Mouse (Mus musculus) E14TG2a.4 (cell line): ENCODE measurements at regions not wholly inside any gene's neighbourhood (a gene's known extent, or its start where the extent isn't known, plus 50 kb on each side); places are given as distances from the start of the nearest gene placed in this dataset.

Source experiments
- H3K27me3 ChIP-seq: 2 replicates; pipeline ENCODE4 v1.6.1; 2014; ENCODE audit warnings: low read length, control low read depth; ENCODE audit not compliant: insufficient read depth
- H3K36me3 ChIP-seq: 2 replicates; pipeline ENCODE4 v1.6.1; 2014; ENCODE audit warnings: low read length, control low read depth; ENCODE audit not compliant: insufficient read depth
- H3K4me1 ChIP-seq: replicated peaks from 2 replicates; pipeline ENCODE4 v1.6.1; 2014; ENCODE audit warnings: low read depth, low read length, control low read depth
- H3K4me3 ChIP-seq: replicated peaks from 2 replicates; pipeline ENCODE4 v1.5.1; 2014; ENCODE audit warnings: mild to moderate bottlenecking, low read length
- H3K9me3 ChIP-seq: 2 replicates; pipeline ENCODE4 v1.6.1; 2014; ENCODE audit warnings: low read length, control low read depth
- CTCF ChIP-seq: conservative IDR thresholded peaks from 2 replicates; pipeline ENCODE4 v1.5.1; 2014; ENCODE audit warnings: low read length
- NANOG ChIP-seq: IDR thresholded peaks from 2 replicates; pipeline ENCODE4 v1.6.1; 2014; ENCODE audit warnings: borderline replicate concordance, low read length, mixed read lengths
- POU5F1 ChIP-seq: IDR thresholded peaks from 2 replicates; pipeline ENCODE4 v1.6.1; 2014; ENCODE audit warnings: low read length, borderline replicate concordance

DNA sequence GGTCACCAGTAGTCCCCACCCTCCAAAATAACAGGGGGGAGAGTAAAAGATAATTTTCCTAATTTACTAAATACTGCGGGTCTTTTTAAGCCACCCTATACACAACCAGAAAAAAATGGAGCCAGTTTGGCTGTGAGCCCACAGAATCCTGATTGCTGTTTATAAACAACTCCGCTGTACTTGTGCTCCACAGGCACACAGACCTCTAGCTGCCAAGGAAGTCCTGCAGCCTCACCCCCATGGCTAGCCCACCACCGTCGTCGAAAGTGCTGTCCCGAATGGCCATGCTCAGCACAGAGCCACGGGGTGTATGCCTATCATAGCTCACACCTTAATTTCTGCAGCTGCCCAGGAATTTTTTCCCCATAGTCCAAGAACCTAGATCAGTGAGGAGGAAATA lies 124.3 kb upstream of the Noct start:
- TF ChIP-seq CTCF (no peak), NANOG (no peak), POU5F1 (no peak)
- Histone ChIP-seq H3K4me3 (no peak overlapping the region), H3K9me3 (peaks cover 25% of the 10 kb centered on the region)

DNA sequence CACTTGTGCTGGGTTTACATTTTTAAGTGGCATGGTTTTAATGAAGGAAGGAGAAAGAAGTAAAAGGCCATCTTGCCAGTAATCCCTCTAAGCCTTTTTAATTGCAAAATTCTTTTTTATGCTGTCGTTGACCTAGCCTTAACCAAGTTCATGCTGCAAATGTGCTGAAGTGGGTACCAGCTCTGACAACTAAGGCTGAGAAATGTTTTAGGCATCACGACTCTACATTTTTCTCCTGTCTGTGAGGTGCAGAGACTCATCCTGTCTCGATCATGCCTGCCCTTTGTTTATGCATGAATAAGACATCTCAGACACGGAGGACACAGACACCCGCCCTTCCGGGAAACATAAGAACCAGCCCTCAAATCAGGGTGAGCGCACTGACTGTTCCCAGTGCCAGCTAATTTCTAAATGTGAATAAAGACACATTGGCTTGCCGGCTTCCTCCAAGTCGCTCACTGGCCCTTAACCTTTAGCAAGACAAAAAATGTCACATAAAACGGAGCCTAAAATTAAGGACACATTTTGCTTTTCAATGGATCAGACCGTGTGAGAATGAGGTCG lies 115.5 kb upstream of the Noct start:
- TF ChIP-seq NANOG (no peak), POU5F1 (no peak), CTCF (no peak)
- H3K27me3 ChIP-seq: no peaks in the 10 kb centered on the region
- H3K9me3 ChIP-seq: peaks cover 17% of the 10 kb centered on the region
- H3K4me1 ChIP-seq: no peaks in the 10 kb centered on the region
- no peak overlapping the region for H3K4me3 ChIP-seq
- no peaks in the 10 kb centered on the region for H3K36me3 ChIP-seq

More for the DNA sequence above, 124.3 kb upstream of the Noct start:
- H3K27me3 ChIP-seq: no peaks in the 10 kb centered on the region
- no peaks in the 10 kb centered on the region for H3K36me3 ChIP-seq
- H3K4me1 ChIP-seq: no peaks in the 10 kb centered on the region

DNA sequence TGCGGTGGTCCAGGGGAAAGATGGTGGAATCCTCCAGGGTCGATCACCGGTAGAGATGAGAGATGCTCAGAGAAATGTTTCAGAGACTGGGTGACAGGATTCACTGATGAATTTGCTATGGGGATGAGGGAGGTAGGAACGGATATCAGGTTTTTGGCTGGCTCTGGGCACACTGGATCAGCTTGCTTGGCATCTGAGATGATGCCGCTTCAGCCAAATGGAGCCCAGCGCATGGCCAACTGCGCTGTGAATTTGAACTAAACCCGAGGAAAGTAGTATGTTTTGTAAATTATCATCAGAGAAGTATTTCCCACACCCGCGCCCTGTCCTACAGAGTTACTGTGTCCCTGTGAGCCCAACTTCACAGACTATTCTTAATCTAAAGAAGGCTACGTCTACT lies 113.0 kb upstream of the Noct start:
- TF ChIP-seq NANOG: no peak
- TF ChIP-seq POU5F1: no peak
- no peak for TF ChIP-seq CTCF
- no peaks in the 10 kb centered on the region for H3K36me3 ChIP-seq
- H3K27me3 ChIP-seq: no peaks in the 10 kb centered on the region
- peaks cover 8% of the 10 kb centered on the region for H3K4me1 ChIP-seq
- H3K9me3 ChIP-seq: peaks cover 5% of the 10 kb centered on the region; the same call in 1 of the 2 replicates
- H3K4me3 ChIP-seq: no peak overlapping the region

DNA sequence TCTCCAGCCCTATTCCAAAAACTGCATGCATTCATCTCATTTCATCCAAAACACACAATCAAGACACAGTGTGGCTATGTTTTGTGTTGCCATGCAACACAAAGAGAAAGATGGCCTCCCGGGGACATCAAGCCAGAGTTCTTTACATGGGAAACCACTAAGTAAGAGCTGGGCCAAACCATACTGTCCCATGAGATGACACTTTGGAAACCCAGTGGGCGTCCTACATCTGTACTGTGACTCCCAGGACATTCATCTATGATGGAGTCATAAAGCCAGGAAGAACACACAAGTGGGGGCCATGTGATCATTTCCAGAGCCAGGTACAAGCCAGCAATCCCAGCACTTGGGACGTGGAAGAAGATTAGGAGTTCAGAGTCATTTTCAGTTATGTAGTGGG lies 111.9 kb upstream of the Noct start:
- H3K27me3 ChIP-seq: no peaks in the 10 kb centered on the region
- TF ChIP-seq CTCF: no peak
- no peak for TF ChIP-seq POU5F1
- TF ChIP-seq NANOG: no peak
- H3K9me3 ChIP-seq: no peaks in the 10 kb centered on the region
- H3K4me1 ChIP-seq: peaks cover 13% of the 10 kb centered on the region
- H3K36me3 ChIP-seq: no peaks in the 10 kb centered on the region
- no peak overlapping the region for H3K4me3 ChIP-seq

DNA sequence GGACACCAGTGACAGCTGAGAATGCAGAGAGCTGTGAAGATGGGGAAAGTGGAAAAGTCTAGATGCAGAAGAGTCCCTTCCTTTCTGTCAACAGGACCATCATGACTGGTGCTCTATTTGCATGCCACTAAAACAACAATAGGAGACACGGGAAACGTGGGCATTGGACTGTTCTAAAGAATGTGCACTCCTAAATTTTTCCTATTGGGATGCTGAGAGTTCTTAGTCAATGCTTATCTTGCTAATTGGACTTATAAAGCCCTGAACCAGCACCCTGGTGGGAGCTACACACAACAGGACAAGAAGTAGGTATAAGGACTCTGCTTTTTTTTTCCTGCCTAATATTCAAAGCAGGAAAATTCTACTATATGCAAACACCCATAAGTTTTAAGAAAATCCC lies 108.3 kb upstream of the Noct start:
- Histone ChIP-seq H3K4me1 (peaks cover 13% of the 10 kb centered on the region), H3K9me3 (peaks cover 8% of the 10 kb centered on the region), H3K36me3 (no peaks in the 10 kb centered on the region), H3K27me3 (no peaks in the 10 kb centered on the region), H3K4me3 (no peak overlapping the region)
- TF ChIP-seq NANOG (peak; percentile 18; the same call in 1 of the 2 replicates), CTCF (no peak), POU5F1 (no peak)

DNA sequence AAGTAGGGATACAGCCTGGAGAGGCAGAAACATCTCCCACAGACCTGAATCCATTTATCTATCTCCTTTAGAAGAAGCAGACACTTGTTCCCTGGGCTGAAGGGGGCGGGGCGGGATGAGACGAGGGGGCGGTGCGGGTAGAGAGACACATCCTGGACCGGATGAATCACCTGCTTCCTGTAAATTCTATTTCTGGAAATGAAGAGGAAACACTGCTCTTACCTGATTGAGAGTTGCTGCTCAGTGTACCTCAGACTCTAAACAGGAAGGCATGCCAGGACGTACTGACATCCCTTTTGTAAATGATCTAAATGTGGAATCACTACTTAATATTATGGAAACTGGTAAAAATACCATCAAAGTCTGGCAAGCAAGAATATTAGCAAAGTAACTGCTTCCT lies 105.5 kb upstream of the Noct start:
- Histone ChIP-seq H3K36me3 (no peaks in the 10 kb centered on the region), H3K9me3 (peaks cover 8% of the 10 kb centered on the region), H3K27me3 (no peaks in the 10 kb centered on the region), H3K4me1 (peaks cover 13% of the 10 kb centered on the region), H3K4me3 (no peak overlapping the region)
- TF ChIP-seq NANOG: no peak
- no peak for TF ChIP-seq POU5F1
- TF ChIP-seq CTCF: no peak

DNA sequence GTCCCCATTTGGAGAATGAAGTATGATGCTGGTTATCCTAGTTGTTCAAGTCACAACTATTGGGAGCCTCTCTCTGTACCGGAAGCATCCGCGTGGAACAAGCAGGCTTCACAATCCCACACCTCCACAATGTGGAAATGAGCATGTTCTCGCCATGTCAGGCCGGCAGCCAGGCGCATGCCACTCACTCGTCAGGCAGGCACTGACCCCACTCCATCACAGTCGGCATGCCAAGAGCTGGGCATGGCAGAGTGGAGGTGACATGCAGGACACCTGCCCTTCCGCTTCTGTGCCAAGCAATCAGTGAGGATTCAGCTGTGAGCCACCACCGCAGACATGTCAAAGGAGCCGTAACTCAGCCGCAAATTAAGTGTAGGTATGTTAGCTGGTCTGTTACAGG lies 103.7 kb upstream of the Noct start:
- TF ChIP-seq CTCF (no peak), NANOG (no peak)
- no peaks in the 10 kb centered on the region for H3K27me3 ChIP-seq
- peaks cover 12% of the 10 kb centered on the region for H3K4me1 ChIP-seq
- no peak overlapping the region for H3K4me3 ChIP-seq
- H3K36me3 ChIP-seq: no peaks in the 10 kb centered on the region
- H3K9me3 ChIP-seq: peaks cover 8% of the 10 kb centered on the region

DNA sequence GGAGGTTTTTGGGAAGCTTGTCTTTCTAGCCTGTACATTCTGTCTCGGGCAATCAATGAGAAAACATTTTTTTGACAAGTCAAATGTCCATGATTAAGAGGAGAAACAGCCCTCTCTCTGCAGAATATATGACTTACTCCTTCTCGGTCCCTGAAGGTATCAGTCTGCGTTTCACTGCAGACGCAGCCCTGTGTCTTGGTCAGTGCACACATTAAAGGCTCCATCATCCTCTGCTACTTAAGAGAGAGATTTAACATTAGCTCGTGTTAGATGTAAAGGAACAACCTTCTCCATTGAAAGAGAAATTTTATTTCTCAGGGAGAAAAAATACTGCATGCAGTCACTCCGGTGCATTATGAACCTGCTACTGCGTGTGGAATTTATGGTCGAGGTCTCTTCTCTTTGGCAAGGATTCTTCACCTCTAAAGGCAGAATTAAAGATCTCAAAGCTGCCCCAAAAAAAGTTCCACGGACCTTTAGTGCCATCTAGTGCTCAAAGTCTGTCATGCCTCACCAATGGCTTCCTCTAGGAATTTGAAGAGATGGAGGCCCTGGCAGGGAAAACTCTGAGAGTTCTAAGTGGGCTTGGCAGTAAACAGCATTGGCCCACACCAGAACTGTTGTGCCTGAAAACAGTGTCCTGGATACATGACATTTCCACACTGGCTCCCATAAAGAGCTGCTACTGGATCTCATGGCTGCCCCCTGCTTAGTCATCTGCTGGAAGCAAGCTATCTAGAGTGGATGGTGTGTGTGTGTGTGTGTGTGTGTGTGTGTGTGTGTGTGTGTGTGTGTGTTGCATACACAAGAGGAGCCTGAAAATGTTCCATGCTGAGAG lies 102.3 kb upstream of the Noct start:
- Histone ChIP-seq H3K9me3 (peaks cover 8% of the 10 kb centered on the region), H3K4me3 (no peak overlapping the region), H3K4me1 (peaks cover 13% of the 10 kb centered on the region), H3K27me3 (no peaks in the 10 kb centered on the region), H3K36me3 (no peaks in the 10 kb centered on the region)
- TF ChIP-seq CTCF: peak; percentile 87
- TF ChIP-seq POU5F1: no peak

DNA sequence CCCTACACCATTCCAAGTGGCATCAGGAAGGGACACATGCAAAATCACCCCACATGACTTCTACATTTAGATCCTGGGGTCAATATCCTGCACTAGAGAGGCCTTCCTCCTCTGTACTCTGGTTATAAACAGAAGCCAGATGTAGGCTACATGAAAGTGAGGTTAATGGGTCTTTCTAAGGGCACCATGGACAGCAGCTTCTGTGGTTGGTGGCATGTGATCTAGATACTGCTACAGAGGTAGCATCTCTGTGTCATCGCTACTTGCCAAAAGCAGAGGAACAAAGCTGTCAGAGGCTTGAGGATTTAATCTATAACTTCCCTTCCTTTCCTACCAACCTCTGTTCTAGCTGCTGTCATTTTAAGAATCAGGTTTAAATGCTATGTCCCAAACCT lies 101.7 kb upstream of the Noct start:
- TF ChIP-seq POU5F1: no peak
- no peak for TF ChIP-seq NANOG
- TF ChIP-seq CTCF: no peak
- H3K36me3 ChIP-seq: no peaks in the 10 kb centered on the region
- no peak overlapping the region for H3K4me3 ChIP-seq
- H3K27me3 ChIP-seq: no peaks in the 10 kb centered on the region
- peaks cover 8% of the 10 kb centered on the region for H3K9me3 ChIP-seq
- peaks cover 19% of the 10 kb centered on the region for H3K4me1 ChIP-seq
